Mouse (Mus musculus) midbrain, embryonic 15.5 days (tissue): ENCODE measurements at regions not wholly inside any gene's neighbourhood (a gene's known extent, or its start where the extent isn't known, plus 50 kb on each side); places are given as distances from the start of the nearest gene placed in this dataset.

Source experiments
- ATAC-seq: fragments of 200-750 bp; cut with Nextera tagmentation; replicated peaks from 2 replicates; pipeline ENCODE4 v1.8.0; 2017; ENCODE audit warnings: moderate TSS enrichment
- H3K27ac ChIP-seq: fragments of 300-500 bp; sonication (generic); 2 replicates; pipeline ENCODE4 v1.5.1; 2015; ENCODE audit warnings: mild to moderate bottlenecking, inconsistent platforms
- H3K27me3 ChIP-seq: fragments of 300-500 bp; sonication (generic); replicated peaks from 2 replicates; pipeline ENCODE4 v1.6.1; 2015; ENCODE audit warnings: inconsistent platforms
- H3K36me3 ChIP-seq: fragments of 300-500 bp; sonication (generic); replicated peaks from 2 replicates; pipeline ENCODE4 v1.6.1; 2015; ENCODE audit warnings: inconsistent platforms
- H3K4me1 ChIP-seq: fragments of 300-500 bp; sonication (generic); 2 replicates; pipeline ENCODE4 v1.6.1; 2015; ENCODE audit warnings: inconsistent platforms
- H3K4me2 ChIP-seq: fragments of 300-500 bp; sonication (generic); 2 replicates; pipeline ENCODE4 v1.6.1; 2015; ENCODE audit warnings: inconsistent platforms, mild to moderate bottlenecking, moderate library complexity
- H3K4me3 ChIP-seq: fragments of 300-500 bp; sonication (generic); 2 replicates; pipeline ENCODE4 v1.5.1; 2015; ENCODE audit warnings: mild to moderate bottlenecking, inconsistent platforms
- H3K9ac ChIP-seq: fragments of 300-500 bp; sonication (generic); 2 replicates; pipeline ENCODE4 v1.6.1; 2015; ENCODE audit warnings: mild to moderate bottlenecking, inconsistent platforms
- H3K9me3 ChIP-seq: fragments of 300-500 bp; sonication (generic); 2 replicates; pipeline ENCODE4 v1.6.1; 2016; ENCODE audit warnings: inconsistent platforms
- WGBS: fragments of 180-500 bp; shearing (Covaris S2); methylation state at CpG from one replicate; pipeline ENCODE4 v1.1.7; 2015; ENCODE audit warnings: mixed read lengths; 5-methylcytosine and 5-hydroxymethylcytosine counted together

- no peaks in the 10 kb centered on the region for H3K4me1 ChIP-seq
- H3K36me3 ChIP-seq, result no peaks in the 10 kb centered on the region
- H3K27ac ChIP-seq, result no peak overlapping the region
- 77% methylated on average over 4 of the region's 4 CpGs for WGBS
- no peak overlapping the region for H3K4me3 ChIP-seq
- no peak for ATAC-seq
- H3K9me3 ChIP-seq, result no peaks in the 10 kb centered on the region
- no peak overlapping the region for H3K4me2 ChIP-seq
- no peaks in the 10 kb centered on the region for H3K27me3 ChIP-seq
- no peak overlapping the region for H3K9ac ChIP-seq
Measured at GRCm38 (mm10) chr12:54273506-54273905, 69.8 kb upstream of the Egln3 start.

- Histone ChIP-seq H3K27me3 (no peaks in the 10 kb centered on the region), H3K36me3 (no peaks in the 10 kb centered on the region), H3K9ac (no peak overlapping the region), H3K4me3 (no peak overlapping the region), H3K9me3 (no peaks in the 10 kb centered on the region), H3K4me1 (no peaks in the 10 kb centered on the region), H3K27ac (no peak overlapping the region), H3K4me2 (no peak overlapping the region)
- ATAC-seq, result no peak
- WGBS, result 84% methylated on average over 6 of the region's 6 CpGs
Measured at GRCm38 (mm10) chr12:54272696-54273095, 69.0 kb upstream of the Egln3 start.

- Histone ChIP-seq H3K36me3 (no peaks in the 10 kb centered on the region), H3K27me3 (no peaks in the 10 kb centered on the region), H3K4me3 (no peak overlapping the region), H3K4me2 (no peak overlapping the region), H3K4me1 (no peaks in the 10 kb centered on the region), H3K27ac (no peak overlapping the region), H3K9ac (no peak overlapping the region), H3K9me3 (no peaks in the 10 kb centered on the region)
- no peak for ATAC-seq
- WGBS, result 43% methylated on average over 2 of the region's 2 CpGs
Measured at GRCm38 (mm10) chr12:54272226-54272625, 68.6 kb upstream of the Egln3 start.

- Histone ChIP-seq H3K4me1 (peaks cover 9% of the 10 kb centered on the region; the same call in 1 of the 2 replicates), H3K27me3 (no peaks in the 10 kb centered on the region), H3K4me3 (no peak overlapping the region), H3K27ac (no peak overlapping the region), H3K4me2 (no peak overlapping the region), H3K9me3 (no peaks in the 10 kb centered on the region), H3K9ac (no peak overlapping the region), H3K36me3 (no peaks in the 10 kb centered on the region)
- 89% methylated on average over 3 of the region's 3 CpGs for WGBS
- ATAC-seq, result no peak
Measured at GRCm38 (mm10) chr12:54265852-54266251, 62.2 kb upstream of the Egln3 start.

- no peak overlapping the region for H3K27ac ChIP-seq
- no peak overlapping the region for H3K4me2 ChIP-seq
- H3K4me3 ChIP-seq, result no peak overlapping the region
- H3K27me3 ChIP-seq, result no peaks in the 10 kb centered on the region
- 52% methylated on average over 14 of the region's 14 CpGs for WGBS
- no peak for ATAC-seq
- peaks cover 9% of the 10 kb centered on the region; the same call in 1 of the 2 replicates for H3K4me1 ChIP-seq
- H3K36me3 ChIP-seq, result no peaks in the 10 kb centered on the region
- no peaks in the 10 kb centered on the region for H3K9me3 ChIP-seq
- no peak overlapping the region for H3K9ac ChIP-seq
Measured at GRCm38 (mm10) chr12:54264893-54265835, 61.5 kb upstream of the Egln3 start.

- Histone ChIP-seq H3K27ac (no peak overlapping the region), H3K27me3 (no peaks in the 10 kb centered on the region), H3K9ac (no peak overlapping the region), H3K4me3 (no peak overlapping the region), H3K9me3 (no peaks in the 10 kb centered on the region), H3K36me3 (no peaks in the 10 kb centered on the region), H3K4me1 (peaks cover 9% of the 10 kb centered on the region; the same call in 1 of the 2 replicates), H3K4me2 (no peak overlapping the region)
- 61% methylated on average over 4 of the region's 4 CpGs for WGBS
- ATAC-seq, result no peak
Measured at GRCm38 (mm10) chr12:54264418-54264733, 60.7 kb upstream of the Egln3 start.

GRCm38 (mm10) chr12:54263733-54264417, 60.2 kb upstream of the Egln3 start:
- WGBS, result 69% methylated on average over 13 of the region's 13 CpGs
- Histone ChIP-seq H3K27ac (no peak overlapping the region), H3K36me3 (no peaks in the 10 kb centered on the region), H3K4me3 (no peak overlapping the region), H3K9ac (no peak overlapping the region), H3K4me2 (no peak overlapping the region), H3K9me3 (no peaks in the 10 kb centered on the region), H3K27me3 (no peaks in the 10 kb centered on the region), H3K4me1 (peaks cover 9% of the 10 kb centered on the region; the same call in 1 of the 2 replicates)
- no peak for ATAC-seq

GRCm38 (mm10) chr12:54262236-54263005, 58.8 kb upstream of the Egln3 start:
- 78% methylated on average over 11 of the region's 11 CpGs for WGBS
- no peak for ATAC-seq
- H3K27me3 ChIP-seq, result no peaks in the 10 kb centered on the region
- H3K4me3 ChIP-seq, result no peak overlapping the region
- H3K9me3 ChIP-seq, result no peaks in the 10 kb centered on the region
- peaks cover 11% of the 10 kb centered on the region; the same call in 1 of the 2 replicates for H3K4me1 ChIP-seq
- H3K4me2 ChIP-seq, result no peak overlapping the region
- H3K36me3 ChIP-seq, result no peaks in the 10 kb centered on the region
- no peak overlapping the region for H3K27ac ChIP-seq
- no peak overlapping the region for H3K9ac ChIP-seq

GRCm38 (mm10) chr12:54261426-54261825, 57.8 kb upstream of the Egln3 start:
- ATAC-seq, result no peak
- Histone ChIP-seq H3K36me3 (no peaks in the 10 kb centered on the region), H3K9me3 (no peaks in the 10 kb centered on the region), H3K4me1 (peaks cover 11% of the 10 kb centered on the region; the same call in 1 of the 2 replicates), H3K4me3 (no peak overlapping the region), H3K27ac (no peak overlapping the region), H3K27me3 (no peaks in the 10 kb centered on the region), H3K9ac (no peak overlapping the region), H3K4me2 (no peak overlapping the region)
- WGBS, result 78% methylated on average over 5 of the region's 5 CpGs

- ATAC-seq, result no peak
- Histone ChIP-seq H3K4me1 (peaks cover 11% of the 10 kb centered on the region; the same call in 1 of the 2 replicates), H3K27me3 (no peaks in the 10 kb centered on the region), H3K27ac (no peak overlapping the region), H3K9ac (no peak overlapping the region), H3K9me3 (no peaks in the 10 kb centered on the region), H3K4me3 (no peak overlapping the region), H3K4me2 (no peak overlapping the region), H3K36me3 (no peaks in the 10 kb centered on the region)
- WGBS, result 86% methylated on average over 6 of the region's 6 CpGs
Measured at GRCm38 (mm10) chr12:54260502-54260901, 56.8 kb upstream of the Egln3 start.

- Histone ChIP-seq H3K27me3 (no peaks in the 10 kb centered on the region), H3K4me3 (no peak overlapping the region), H3K9ac (no peak overlapping the region), H3K4me1 (0 out of 2 replicates have a peak, but pooled peaks cover 2% of the 10 kb centered on the region), H3K9me3 (no peaks in the 10 kb centered on the region), H3K36me3 (no peaks in the 10 kb centered on the region), H3K4me2 (no peak overlapping the region), H3K27ac (no peak overlapping the region)
- 52% methylated on average over 7 of the region's 7 CpGs for WGBS
- ATAC-seq, result no peak
Measured at GRCm38 (mm10) chr12:54257776-54258433, 54.2 kb upstream of the Egln3 start.
